Mouse (Mus musculus): ENCODE measurements around the gene Ovol1. TPM values are rescaled to one million over a fixed set of nuclear protein-coding genes. Genes with fewer than 3 reads are reported as not detected.
A peak's percentile ranks its signal among the peaks of the same experiment; 100 is the strongest.

Gene Ovol1
- total and polyA plus RNA-seq, 2 experiments from 2014 or later, result 0.05 TPM; not detected in 1

GRCm38 (mm10) chr19:5572331-5573125, 12.1 kb upstream of the Ovol1 start:
- no peak for ATAC-seq (ENCODE audit: insufficient read depth, low read depth)
- no peaks in the 10 kb centered on the region for H3K9me3 ChIP-seq (replicated peaks; ENCODE audit: control insufficient read depth, low read length)
- H3K27me3 ChIP-seq (ENCODE audit: control insufficient read depth, insufficient read depth, low read length), result no peaks in the 10 kb centered on the region
- no peak overlapping the region for H3K9ac ChIP-seq (replicated peaks; ENCODE audit: low read depth, low read length)
- H3K36me3 ChIP-seq (replicated peaks; ENCODE audit: control insufficient read depth, insufficient read depth, low read length), result peaks cover 19% of the 10 kb centered on the region
- H3K4me2 ChIP-seq (ENCODE audit: low read depth, low read length), result no peak overlapping the region
- H3K27ac ChIP-seq (ENCODE audit: low read depth), result no peak overlapping the region
- no peaks in the 10 kb centered on the region for H3K4me1 ChIP-seq (ENCODE audit: control insufficient read depth, insufficient read depth)
- no peak for DNase-seq (ENCODE audit: low spot score)
- no peak overlapping the region for H3K4me3 ChIP-seq (ENCODE audit: low read depth, low read length)
- 80% methylated on average over 19 of the region's 19 CpGs for WGBS
- no peak for TF ChIP-seq EP300 (IDR thresholded peaks at IDR 0.05; ENCODE audit: low read depth)
- no peak for TF ChIP-seq CTCF (IDR thresholded peaks at IDR 0.05; ENCODE audit: low read depth)

GRCm38 (mm10) chr19:5571831-5572230, 11.4 kb upstream of the Ovol1 start:
- Histone ChIP-seq H3K27ac (ENCODE audit: low read depth) (no peak overlapping the region), H3K4me3 (ENCODE audit: low read depth, low read length) (no peak overlapping the region), H3K4me1 (ENCODE audit: control insufficient read depth, insufficient read depth) (peaks cover 3% of the 10 kb centered on the region), H3K4me2 (ENCODE audit: low read depth, low read length) (no peak overlapping the region), H3K27me3 (ENCODE audit: control insufficient read depth, insufficient read depth, low read length) (no peaks in the 10 kb centered on the region), H3K9me3 (replicated peaks; ENCODE audit: control insufficient read depth, low read length) (no peaks in the 10 kb centered on the region), H3K36me3 (replicated peaks; ENCODE audit: control insufficient read depth, insufficient read depth, low read length) (peaks cover 19% of the 10 kb centered on the region), H3K9ac (replicated peaks; ENCODE audit: low read depth, low read length) (no peak overlapping the region)
- 52% methylated on average over 5 of the region's 5 CpGs for WGBS
- no peak for ATAC-seq (ENCODE audit: insufficient read depth, low read depth)
- no peak for DNase-seq (ENCODE audit: low spot score)
- TF ChIP-seq EP300 (IDR thresholded peaks at IDR 0.05; ENCODE audit: low read depth) (no peak), CTCF (IDR thresholded peaks at IDR 0.05; ENCODE audit: low read depth) (no peak)

- Histone ChIP-seq H3K4me2 (ENCODE audit: low read depth, low read length) (no peak overlapping the region), H3K4me1 (ENCODE audit: control insufficient read depth, insufficient read depth) (peaks cover 6% of the 10 kb centered on the region), H3K36me3 (replicated peaks; ENCODE audit: control insufficient read depth, insufficient read depth, low read length) (peaks cover 19% of the 10 kb centered on the region), H3K4me3 (ENCODE audit: low read depth, low read length) (no peak overlapping the region), H3K9ac (replicated peaks; ENCODE audit: low read depth, low read length) (no peak overlapping the region), H3K27me3 (ENCODE audit: control insufficient read depth, insufficient read depth, low read length) (peaks cover 3% of the 10 kb centered on the region; the same call in 1 of the 2 replicates), H3K9me3 (replicated peaks; ENCODE audit: control insufficient read depth, low read length) (no peaks in the 10 kb centered on the region), H3K27ac (ENCODE audit: low read depth) (no peak overlapping the region)
- DNase-seq (ENCODE audit: low spot score), result no peak
- ATAC-seq (ENCODE audit: insufficient read depth, low read depth), result no peak
- WGBS, result 89% methylated on average over 32 of the region's 32 CpGs
- no peak for TF ChIP-seq CTCF (IDR thresholded peaks at IDR 0.05; ENCODE audit: low read depth)
- TF ChIP-seq EP300 (IDR thresholded peaks at IDR 0.05; ENCODE audit: low read depth), result no peak
These were observed 10.2 kb upstream of the Ovol1 start for GRCm38 (mm10) chr19:5570353-5571246.

DNA sequence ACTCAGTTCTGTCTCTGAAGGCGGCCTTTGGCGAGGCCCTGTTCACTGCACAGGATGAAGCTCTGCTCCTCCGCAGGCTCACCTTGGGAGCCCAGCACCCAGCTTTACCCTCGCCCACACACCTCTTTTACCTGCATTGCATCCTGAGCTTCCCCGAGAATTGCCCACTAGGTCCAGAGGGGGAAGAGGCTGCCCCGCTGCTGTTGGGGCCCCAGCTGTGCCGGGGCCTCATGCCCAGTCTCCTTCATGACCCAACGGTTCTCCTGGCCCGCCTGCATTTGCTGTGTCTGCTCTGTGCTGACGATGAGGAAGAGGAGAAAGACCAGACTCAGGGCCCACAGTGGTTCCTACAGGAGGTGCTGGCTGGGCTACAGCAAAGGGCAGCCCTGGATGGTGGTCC, 9.1 kb upstream of the Ovol1 start:
- DNase-seq (ENCODE audit: low spot score), result no peak
- no peak overlapping the region for H3K4me2 ChIP-seq (ENCODE audit: low read depth, low read length)
- H3K36me3 ChIP-seq (replicated peaks; ENCODE audit: control insufficient read depth, insufficient read depth, low read length), result peaks cover 19% of the 10 kb centered on the region
- H3K9ac ChIP-seq (replicated peaks; ENCODE audit: low read depth, low read length), result no peak overlapping the region
- ATAC-seq (ENCODE audit: insufficient read depth, low read depth), result no peak
- 86% methylated on average over 10 of the region's 10 CpGs for WGBS
- peaks cover 10% of the 10 kb centered on the region for H3K27me3 ChIP-seq (ENCODE audit: control insufficient read depth, insufficient read depth, low read length)
- H3K9me3 ChIP-seq (replicated peaks; ENCODE audit: control insufficient read depth, low read length), result no peaks in the 10 kb centered on the region
- no peak for TF ChIP-seq CTCF (IDR thresholded peaks at IDR 0.05; ENCODE audit: low read depth)
- no peak for TF ChIP-seq EP300 (IDR thresholded peaks at IDR 0.05; ENCODE audit: low read depth)
- no peak overlapping the region for H3K27ac ChIP-seq (ENCODE audit: low read depth)
- peaks cover 6% of the 10 kb centered on the region for H3K4me1 ChIP-seq (ENCODE audit: control insufficient read depth, insufficient read depth)
- no peak overlapping the region for H3K4me3 ChIP-seq (ENCODE audit: low read depth, low read length)

GRCm38 (mm10) chr19:5568470-5569140, 8.2 kb upstream of the Ovol1 start:
- Histone ChIP-seq H3K36me3 (replicated peaks; ENCODE audit: control insufficient read depth, insufficient read depth, low read length) (peaks cover 19% of the 10 kb centered on the region), H3K27me3 (ENCODE audit: control insufficient read depth, insufficient read depth, low read length) (peaks cover 19% of the 10 kb centered on the region), H3K9me3 (replicated peaks; ENCODE audit: control insufficient read depth, low read length) (no peaks in the 10 kb centered on the region), H3K4me3 (ENCODE audit: low read depth, low read length) (peak overlapping the region; percentile 91), H3K27ac (ENCODE audit: low read depth) (peak overlapping the region; percentile 93), H3K9ac (replicated peaks; ENCODE audit: low read depth, low read length) (peak overlapping the region; percentile 66), H3K4me2 (ENCODE audit: low read depth, low read length) (peak overlapping the region; percentile 91), H3K4me1 (ENCODE audit: control insufficient read depth, insufficient read depth) (peaks cover 6% of the 10 kb centered on the region)
- WGBS, result 7% methylated on average over 27 of the region's 27 CpGs
- no peak for TF ChIP-seq EP300 (IDR thresholded peaks at IDR 0.05; ENCODE audit: low read depth)
- TF ChIP-seq CTCF (IDR thresholded peaks at IDR 0.05; ENCODE audit: low read depth), result peak; percentile 86
- DNase-seq (ENCODE audit: low spot score) (peak; percentile 84), ATAC-seq (ENCODE audit: insufficient read depth, low read depth) (peak; percentile 27; the same call in 1 of the 2 replicates)
